Mouse (Mus musculus): Measurements from ENCODE around the gene Rspo3. TPM values are rescaled to one million over a fixed set of nuclear protein-coding genes. Genes with fewer than 3 reads are reported as not detected.

Rspo3 gene
- polyA plus RNA-seq, 1 experiment from 2014 or later: 4.4 TPM

GRCm38 (mm10) chr10:29513563-29513962, 22.1 kb downstream of the Rspo3 start:
- no peak for ATAC-seq (ENCODE audit: low FRiP score, low read depth)
- no peak overlapping the region for H3K4me2 ChIP-seq (replicated peaks)
- no peak overlapping the region for H3K4me3 ChIP-seq
- WGBS: 92% methylated on average over 1 of the region's 1 CpGs
- H3K9me3 ChIP-seq: no peaks in the 10 kb centered on the region
- no peaks in the 10 kb centered on the region for H3K36me3 ChIP-seq
- no peaks in the 10 kb centered on the region for H3K4me1 ChIP-seq
- H3K9ac ChIP-seq: no peak overlapping the region
- H3K27ac ChIP-seq: no peak overlapping the region
- no peaks in the 10 kb centered on the region for H3K27me3 ChIP-seq (replicated peaks)

- 69% methylated on average over 2 of the region's 2 CpGs for WGBS
- H3K27ac ChIP-seq: no peak overlapping the region
- H3K4me2 ChIP-seq (replicated peaks): no peak overlapping the region
- no peaks in the 10 kb centered on the region for H3K9me3 ChIP-seq
- no peaks in the 10 kb centered on the region for H3K4me1 ChIP-seq
- H3K27me3 ChIP-seq (replicated peaks): no peaks in the 10 kb centered on the region
- H3K4me3 ChIP-seq: no peak overlapping the region
- no peaks in the 10 kb centered on the region for H3K36me3 ChIP-seq
- no peak for ATAC-seq (ENCODE audit: low FRiP score, low read depth)
- no peak overlapping the region for H3K9ac ChIP-seq
These were observed 27.5 kb downstream of the Rspo3 start for GRCm38 (mm10) chr10:29508167-29508566.

GRCm38 (mm10) chr10:29497205-29497822, 38.4 kb downstream of the Rspo3 start:
- ATAC-seq (ENCODE audit: low FRiP score, low read depth): no peak
- no peak overlapping the region for H3K4me3 ChIP-seq
- whole genome bisulfite sequencing: 79% methylated on average over 3 of the region's 3 CpGs
- no peaks in the 10 kb centered on the region for H3K4me1 ChIP-seq
- H3K9ac ChIP-seq: no peak overlapping the region
- no peaks in the 10 kb centered on the region for H3K36me3 ChIP-seq
- H3K27ac ChIP-seq: no peak overlapping the region
- no peaks in the 10 kb centered on the region for H3K9me3 ChIP-seq
- no peaks in the 10 kb centered on the region for H3K27me3 ChIP-seq (replicated peaks)
- H3K4me2 ChIP-seq (replicated peaks): no peak overlapping the region

- no peak for ATAC-seq (ENCODE audit: low FRiP score, low read depth)
- Histone ChIP-seq H3K4me1 (no peaks in the 10 kb centered on the region), H3K4me3 (no peak overlapping the region), H3K9ac (no peak overlapping the region), H3K36me3 (no peaks in the 10 kb centered on the region), H3K27ac (no peak overlapping the region), H3K27me3 (replicated peaks) (no peaks in the 10 kb centered on the region), H3K9me3 (no peaks in the 10 kb centered on the region), H3K4me2 (replicated peaks) (no peak overlapping the region)
- WGBS: 77% methylated on average over 1 of the region's 1 CpGs
These were observed 41.7 kb downstream of the Rspo3 start for GRCm38 (mm10) chr10:29493996-29494395.

GRCm38 (mm10) chr10:29480945-29481344, 54.7 kb downstream of the Rspo3 start:
- 68% methylated on average over 1 of the region's 1 CpGs for WGBS
- H3K9me3 ChIP-seq: no peaks in the 10 kb centered on the region

GRCm38 (mm10) chr10:29479401-29479800, 56.3 kb downstream of the Rspo3 start:
- WGBS: 75% methylated on average over 3 of the region's 3 CpGs
- no peak overlapping the region for H3K4me2 ChIP-seq (replicated peaks)
- no peak for ATAC-seq (ENCODE audit: low FRiP score, low read depth)
- no peak overlapping the region for H3K27ac ChIP-seq
- H3K4me3 ChIP-seq: no peak overlapping the region
- H3K9ac ChIP-seq: no peak overlapping the region
- no peaks in the 10 kb centered on the region for H3K9me3 ChIP-seq
- no peaks in the 10 kb centered on the region for H3K4me1 ChIP-seq
- H3K36me3 ChIP-seq: no peaks in the 10 kb centered on the region
- no peaks in the 10 kb centered on the region for H3K27me3 ChIP-seq (replicated peaks)

More at GRCm38 (mm10) chr10:29480945-29481344, 54.7 kb downstream of the Rspo3 start:
- no peaks in the 10 kb centered on the region for H3K36me3 ChIP-seq
- no peaks in the 10 kb centered on the region for H3K4me1 ChIP-seq
- no peak overlapping the region for H3K27ac ChIP-seq
- ATAC-seq (ENCODE audit: low FRiP score, low read depth): no peak
- no peak overlapping the region for H3K4me3 ChIP-seq
- no peaks in the 10 kb centered on the region for H3K27me3 ChIP-seq (replicated peaks)
- no peak overlapping the region for H3K4me2 ChIP-seq (replicated peaks)
- no peak overlapping the region for H3K9ac ChIP-seq

- ATAC-seq (ENCODE audit: low FRiP score, low read depth): no peak
These were observed 65.2 kb downstream of the Rspo3 start for GRCm38 (mm10) chr10:29470454-29470853.

GRCm38 (mm10) chr10:29460100-29460499, 75.6 kb downstream of the Rspo3 start:
- H3K36me3 ChIP-seq: no peaks in the 10 kb centered on the region
- no peak overlapping the region for H3K4me3 ChIP-seq
- H3K4me2 ChIP-seq (replicated peaks): no peak overlapping the region
- no peaks in the 10 kb centered on the region for H3K4me1 ChIP-seq
- ATAC-seq (ENCODE audit: low FRiP score, low read depth): no peak
- no peak overlapping the region for H3K9ac ChIP-seq
- no peak overlapping the region for H3K27ac ChIP-seq
- 84% methylated on average over 3 of the region's 3 CpGs for WGBS
- H3K27me3 ChIP-seq (replicated peaks): no peaks in the 10 kb centered on the region
- no peaks in the 10 kb centered on the region for H3K9me3 ChIP-seq

More at GRCm38 (mm10) chr10:29470454-29470853, 65.2 kb downstream of the Rspo3 start:
- no peak overlapping the region for H3K4me2 ChIP-seq (replicated peaks)
- H3K4me1 ChIP-seq: no peaks in the 10 kb centered on the region
- no peak overlapping the region for H3K4me3 ChIP-seq
- H3K27ac ChIP-seq: no peak overlapping the region
- no peaks in the 10 kb centered on the region for H3K27me3 ChIP-seq (replicated peaks)
- no peaks in the 10 kb centered on the region for H3K9me3 ChIP-seq
- WGBS: 79% methylated on average over 5 of the region's 5 CpGs
- no peak overlapping the region for H3K9ac ChIP-seq
- H3K36me3 ChIP-seq: no peaks in the 10 kb centered on the region

GRCm38 (mm10) chr10:29459632-29460031, 76.0 kb downstream of the Rspo3 start:
- Histone ChIP-seq H3K36me3 (no peaks in the 10 kb centered on the region), H3K4me1 (no peaks in the 10 kb centered on the region), H3K4me3 (no peak overlapping the region), H3K27me3 (replicated peaks) (no peaks in the 10 kb centered on the region), H3K9ac (no peak overlapping the region), H3K9me3 (no peaks in the 10 kb centered on the region), H3K4me2 (replicated peaks) (no peak overlapping the region), H3K27ac (no peak overlapping the region)
- no peak for ATAC-seq (ENCODE audit: low FRiP score, low read depth)
- 67% methylated on average over 2 of the region's 2 CpGs for WGBS

- 78% methylated on average over 3 of the region's 3 CpGs for WGBS
- Histone ChIP-seq H3K9me3 (no peaks in the 10 kb centered on the region), H3K4me2 (replicated peaks) (no peak overlapping the region), H3K27ac (no peak overlapping the region), H3K27me3 (replicated peaks) (no peaks in the 10 kb centered on the region), H3K36me3 (no peaks in the 10 kb centered on the region), H3K4me1 (no peaks in the 10 kb centered on the region), H3K9ac (no peak overlapping the region), H3K4me3 (no peak overlapping the region)
- ATAC-seq (ENCODE audit: low FRiP score, low read depth): no peak
These were observed 90.6 kb downstream of the Rspo3 start for GRCm38 (mm10) chr10:29445076-29445475.

GRCm38 (mm10) chr10:29441297-29441696, 94.4 kb downstream of the Rspo3 start:
- Histone ChIP-seq H3K27ac (no peak overlapping the region), H3K9me3 (no peaks in the 10 kb centered on the region), H3K4me3 (no peak overlapping the region), H3K27me3 (replicated peaks) (no peaks in the 10 kb centered on the region), H3K36me3 (no peaks in the 10 kb centered on the region), H3K4me1 (no peaks in the 10 kb centered on the region), H3K4me2 (replicated peaks) (no peak overlapping the region), H3K9ac (no peak overlapping the region)
- WGBS: 84% methylated on average over 5 of the region's 5 CpGs
- ATAC-seq (ENCODE audit: low FRiP score, low read depth): no peak

GRCm38 (mm10) chr10:29432935-29433453, 102.7 kb downstream of the Rspo3 start:
- H3K9ac ChIP-seq: no peak overlapping the region
- no peaks in the 10 kb centered on the region for H3K36me3 ChIP-seq
- no peaks in the 10 kb centered on the region for H3K9me3 ChIP-seq
- H3K27ac ChIP-seq: no peak overlapping the region
- H3K4me2 ChIP-seq (replicated peaks): no peak overlapping the region
- ATAC-seq (ENCODE audit: low FRiP score, low read depth): no peak
- no peaks in the 10 kb centered on the region for H3K27me3 ChIP-seq (replicated peaks)
- WGBS: 84% methylated on average over 1 of the region's 1 CpGs
- H3K4me1 ChIP-seq: no peaks in the 10 kb centered on the region
- H3K4me3 ChIP-seq: no peak overlapping the region

GRCm38 (mm10) chr10:29426660-29427059, 109.0 kb downstream of the Rspo3 start:
- WGBS: 89% methylated on average over 2 of the region's 2 CpGs
- H3K4me2 ChIP-seq (replicated peaks): no peak overlapping the region
- no peaks in the 10 kb centered on the region for H3K4me1 ChIP-seq
- H3K4me3 ChIP-seq: no peak overlapping the region
- H3K9ac ChIP-seq: no peak overlapping the region
- no peak overlapping the region for H3K27ac ChIP-seq
- H3K36me3 ChIP-seq: no peaks in the 10 kb centered on the region
- H3K9me3 ChIP-seq: no peaks in the 10 kb centered on the region
- H3K27me3 ChIP-seq (replicated peaks): no peaks in the 10 kb centered on the region
- no peak for ATAC-seq (ENCODE audit: low FRiP score, low read depth)

Data from neural tube, embryonic 12.5 days (tissue).